Mouse (Mus musculus) spleen, postnatal 14 days (tissue): Measurements from ENCODE around the gene Atg4a-ps.

Experiments
- DNase-seq, 2 experiments: peaks; one replicate each; pipeline ENCODE4 v3.0.0; 2021 to 2022; ENCODE audit warnings: low spot score in 2 of 2

Atg4a-ps gene

GRCm38 (mm10) chr3:103627661-103628060, 18.2 kb downstream of the Atg4a-ps start:
- no peak for DNase-seq

- no peak for DNase-seq
Observed at GRCm38 (mm10) chr3:103626481-103626880, 19.4 kb downstream of the Atg4a-ps start.

GRCm38 (mm10) chr3:103625169-103625568, 20.7 kb downstream of the Atg4a-ps start:
- DNase-seq, result no peak

GRCm38 (mm10) chr3:103624591-103625051, 21.2 kb downstream of the Atg4a-ps start:
- DNase-seq, result no peak

DNA sequence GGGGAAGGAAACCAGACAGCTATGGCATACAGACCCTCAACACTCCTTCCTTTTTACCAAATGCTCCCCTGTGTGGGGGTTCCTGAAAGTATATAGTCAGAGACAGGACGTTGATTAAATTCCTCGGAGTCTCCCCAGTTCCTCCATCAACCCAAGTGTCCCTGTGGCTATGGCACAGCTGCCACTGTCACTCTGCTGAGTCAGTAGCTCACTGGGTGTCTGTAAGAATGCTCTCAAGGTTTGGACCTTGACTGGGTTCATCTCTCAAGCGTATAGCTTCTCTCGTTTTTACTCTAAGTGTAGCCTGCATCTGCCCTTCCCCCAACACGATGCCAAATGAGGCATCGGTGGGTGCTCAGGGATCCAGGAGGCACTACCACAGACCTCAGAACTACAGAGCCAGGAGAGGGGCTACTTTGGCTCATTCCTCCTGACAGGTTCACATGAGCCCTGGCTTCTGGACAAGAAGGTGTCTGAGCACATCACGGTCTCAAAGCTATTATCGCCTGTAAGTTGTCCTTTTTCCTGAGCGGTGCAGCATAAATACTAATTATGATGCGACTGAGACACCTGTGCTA, 21.9 kb downstream of the Atg4a-ps start:
- no peak for DNase-seq

GRCm38 (mm10) chr3:103620101-103620500, 25.8 kb downstream of the Atg4a-ps start:
- DNase-seq, result no peak

GRCm38 (mm10) chr3:103616981-103617380, 28.9 kb downstream of the Atg4a-ps start:
- no peak for DNase-seq

DNA sequence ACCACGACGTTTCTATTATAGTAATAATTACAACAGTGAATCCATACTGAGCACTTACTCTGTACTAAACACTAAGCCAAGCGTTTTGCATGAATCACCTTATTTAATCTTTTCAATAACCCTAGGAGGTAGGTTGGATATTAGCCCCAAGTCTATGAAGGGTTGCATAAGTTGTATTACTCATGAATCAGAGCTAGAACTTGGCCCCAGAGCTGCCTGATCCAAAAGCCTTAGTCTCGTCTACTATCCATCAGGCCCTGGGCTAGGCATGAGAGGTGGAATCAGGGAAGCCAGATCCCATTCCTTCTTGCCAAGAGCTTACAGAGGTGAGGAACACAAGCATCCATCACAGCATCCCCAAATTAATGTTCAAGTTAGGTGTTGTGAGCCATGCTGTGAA, 30.2 kb downstream of the Atg4a-ps start:
- DNase-seq, result no peak

DNA sequence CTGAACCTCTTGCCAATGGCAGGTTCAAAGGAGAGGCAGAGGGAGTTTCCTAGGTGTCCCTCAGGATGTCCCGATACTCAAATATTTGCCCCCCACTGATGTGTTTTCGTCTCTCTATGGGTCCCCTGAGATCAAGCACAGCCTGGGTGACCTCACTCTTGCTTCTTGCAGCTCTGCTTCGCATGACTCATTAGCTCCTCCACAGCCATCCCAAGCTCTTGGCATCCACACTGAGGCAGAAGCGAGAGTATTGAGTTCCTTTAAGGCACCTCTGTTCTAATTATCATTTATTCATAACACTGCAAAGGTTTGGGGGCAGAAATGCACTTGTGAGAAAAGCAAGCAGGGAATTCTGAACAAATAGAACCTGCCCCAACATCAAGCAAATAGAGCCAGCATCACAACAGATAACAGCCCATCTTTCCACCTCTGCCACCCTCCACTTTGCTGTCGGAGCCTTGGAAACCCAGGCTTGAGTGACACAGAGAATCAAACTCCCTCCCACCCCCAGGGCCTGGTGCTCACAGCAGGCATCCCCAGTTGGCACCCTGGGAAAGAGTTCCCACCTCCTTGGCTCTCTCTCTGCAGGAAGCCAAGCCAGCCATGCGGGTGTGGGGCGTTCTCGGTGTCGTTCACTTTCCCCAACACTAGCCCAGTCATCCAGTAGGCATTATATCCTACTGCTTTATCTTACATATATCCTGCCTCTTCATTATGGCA, 33.1 kb downstream of the Atg4a-ps start:
- DNase-seq, result no peak

DNA sequence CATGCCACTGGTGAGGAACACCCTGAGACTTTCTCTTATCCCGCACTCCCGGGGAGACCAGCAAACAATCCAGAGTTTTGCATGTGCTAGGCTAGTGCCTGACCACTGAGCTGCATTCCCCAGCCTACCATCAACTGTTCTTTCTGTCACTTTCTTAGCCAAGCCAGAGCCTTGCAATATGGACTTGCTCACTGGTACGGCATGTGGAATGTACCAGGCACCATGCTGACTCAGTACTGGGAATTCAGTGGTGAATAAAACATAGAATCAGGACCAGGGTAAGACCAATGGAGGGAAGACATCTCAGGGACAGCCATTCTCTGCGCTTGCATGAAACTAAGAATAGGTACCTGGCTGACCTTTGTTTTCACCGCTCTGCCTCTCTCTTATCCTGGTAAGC, 35.6 kb downstream of the Atg4a-ps start:
- DNase-seq, result no peak

GRCm38 (mm10) chr3:103606660-103607595, 38.9 kb downstream of the Atg4a-ps start:
- no peak for DNase-seq

DNA sequence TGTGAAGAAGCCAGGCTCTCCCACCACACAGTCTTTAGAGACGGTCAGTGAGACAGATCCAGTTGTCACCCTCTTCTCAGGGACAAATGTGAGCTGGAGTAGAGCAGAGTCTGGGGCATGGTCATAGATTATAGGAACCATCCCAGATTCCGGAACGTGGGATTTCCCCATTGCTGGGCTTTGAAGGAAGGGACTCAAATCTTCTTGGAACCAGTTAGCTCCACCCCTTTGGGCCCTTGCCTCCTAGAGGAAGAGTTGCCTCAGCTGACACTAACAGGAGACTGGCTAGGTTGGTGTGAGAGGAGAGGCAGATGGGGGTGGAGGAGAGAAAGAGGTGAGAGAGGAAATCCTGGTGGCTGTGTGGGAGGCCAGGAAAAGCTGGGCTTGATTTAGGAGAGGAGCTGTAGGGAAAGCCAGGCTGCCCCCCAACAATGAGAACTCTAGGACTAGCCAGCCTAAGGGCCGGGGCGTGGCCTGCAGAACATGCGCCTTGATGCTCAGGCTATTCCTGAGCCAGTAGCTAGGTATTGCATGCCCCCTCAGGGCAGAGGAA, 39.7 kb downstream of the Atg4a-ps start:
- DNase-seq, result no peak

DNA sequence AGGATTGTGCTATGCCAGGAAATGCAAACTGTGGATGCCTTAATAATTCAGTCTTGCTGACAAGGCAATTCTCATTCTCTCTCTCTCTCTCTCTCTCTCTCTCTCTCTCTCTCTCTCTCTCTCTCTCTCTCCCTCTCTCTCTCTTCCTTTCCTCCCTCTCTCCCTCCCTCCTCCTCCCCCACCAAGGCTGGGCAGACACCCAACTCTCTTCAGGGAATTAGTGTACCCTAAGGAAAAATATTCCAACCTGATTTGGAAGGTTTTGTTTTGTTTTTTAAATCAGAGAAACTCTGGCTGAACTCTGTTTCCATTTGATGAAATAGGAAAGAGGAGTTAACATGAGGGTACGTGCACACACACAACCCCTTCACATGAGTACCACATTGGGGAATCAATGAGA, 44.3 kb downstream of the Atg4a-ps start:
- DNase-seq, result no peak

- DNase-seq, result no peak
Observed at GRCm38 (mm10) chr3:103601011-103601410, 44.9 kb downstream of the Atg4a-ps start.

DNA sequence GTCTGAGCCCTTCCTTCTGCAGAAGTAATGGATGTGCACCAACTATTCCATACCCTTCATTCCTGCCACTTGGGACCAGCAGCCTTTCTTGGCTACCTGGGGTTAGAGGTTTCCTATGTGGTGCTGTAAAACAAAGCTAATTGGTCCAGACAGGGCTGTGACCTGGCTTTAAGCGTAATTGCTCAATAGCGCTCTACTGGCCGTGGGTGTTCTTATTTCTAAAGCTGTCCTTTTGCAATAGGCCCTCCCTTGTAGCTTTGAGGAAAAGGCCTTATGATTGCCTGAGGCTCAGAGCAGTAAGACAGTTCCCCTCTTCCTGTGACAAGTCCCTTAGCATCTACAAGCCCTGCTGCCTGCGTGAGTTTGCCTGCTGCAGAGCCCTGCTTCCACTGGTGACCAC, 48.3 kb downstream of the Atg4a-ps start:
- DNase-seq, result no peak

GRCm38 (mm10) chr3:103595271-103595810, 50.5 kb downstream of the Atg4a-ps start:
- DNase-seq, result no peak
